Mouse (Mus musculus): ENCODE measurements around the gene St14.

Gene St14

GRCm38 (mm10) chr9:31122464-31123030 lies 9.1 kb downstream of the St14 start:
- no peak for DNase-seq (ENCODE audit: low spot score)

- no peak for DNase-seq (ENCODE audit: low spot score)
Observed at GRCm38 (mm10) chr9:31120533-31120915, 11.1 kb downstream of the St14 start.

GRCm38 (mm10) chr9:31119882-31120532 lies 11.6 kb downstream of the St14 start:
- no peak for DNase-seq (ENCODE audit: low spot score)

DNA sequence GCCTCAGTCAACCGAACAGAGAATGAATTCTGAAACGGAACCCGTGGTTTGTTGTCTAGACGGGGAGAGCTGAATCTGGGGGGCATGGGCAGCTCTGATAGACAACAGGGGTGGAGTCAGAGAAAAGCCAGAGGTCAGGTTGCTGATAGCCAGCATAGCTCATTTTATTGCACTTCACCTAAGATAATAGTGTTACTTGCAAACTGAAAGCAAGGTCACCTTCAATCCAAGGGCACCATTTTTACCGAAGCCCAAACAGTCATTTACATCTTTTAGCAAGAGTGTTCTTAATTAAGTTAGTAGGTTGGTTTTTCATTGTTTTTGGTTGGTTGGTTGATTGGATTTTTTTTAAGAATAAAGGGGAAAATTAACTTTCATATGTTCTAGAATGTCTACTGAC lies 12.2 kb downstream of the St14 start:
- no peak for DNase-seq (ENCODE audit: low spot score)

DNA sequence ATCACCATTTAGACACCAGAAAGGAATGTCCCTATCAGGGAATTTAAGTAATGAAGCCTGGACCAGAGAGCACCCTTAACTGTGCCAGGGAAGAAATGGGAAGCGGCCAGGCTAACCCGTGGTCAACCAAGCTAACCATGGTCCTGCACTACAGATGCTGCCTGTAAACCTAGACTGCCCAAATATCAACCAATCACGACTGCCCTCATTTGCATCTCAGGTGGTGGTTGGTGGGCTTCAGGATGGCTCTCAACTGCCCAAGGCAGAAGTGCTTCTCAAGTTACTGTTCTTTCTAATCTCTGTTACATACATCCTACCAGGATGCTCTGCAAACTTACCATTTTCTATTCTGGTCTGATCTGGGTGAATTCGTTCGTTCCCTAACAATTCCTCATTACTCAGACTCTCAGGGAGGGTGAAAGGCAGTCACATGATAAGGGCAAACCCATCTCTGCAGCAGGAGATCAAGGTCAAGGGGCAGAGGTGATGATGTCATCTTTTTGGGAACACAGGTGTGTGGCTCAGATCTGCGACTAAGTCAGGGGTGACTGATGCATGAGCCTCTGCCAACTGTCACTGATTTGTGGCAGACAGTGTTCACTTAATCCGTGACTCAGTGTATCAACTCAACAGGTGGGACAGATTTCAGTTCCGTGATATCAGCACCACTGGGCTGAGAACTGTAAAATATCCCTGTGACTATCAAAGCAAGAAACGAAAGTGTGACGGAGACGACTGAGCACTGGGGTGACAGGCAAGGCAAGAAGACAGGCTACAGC lies 12.9 kb downstream of the St14 start:
- no peak for DNase-seq (ENCODE audit: low spot score)

DNA sequence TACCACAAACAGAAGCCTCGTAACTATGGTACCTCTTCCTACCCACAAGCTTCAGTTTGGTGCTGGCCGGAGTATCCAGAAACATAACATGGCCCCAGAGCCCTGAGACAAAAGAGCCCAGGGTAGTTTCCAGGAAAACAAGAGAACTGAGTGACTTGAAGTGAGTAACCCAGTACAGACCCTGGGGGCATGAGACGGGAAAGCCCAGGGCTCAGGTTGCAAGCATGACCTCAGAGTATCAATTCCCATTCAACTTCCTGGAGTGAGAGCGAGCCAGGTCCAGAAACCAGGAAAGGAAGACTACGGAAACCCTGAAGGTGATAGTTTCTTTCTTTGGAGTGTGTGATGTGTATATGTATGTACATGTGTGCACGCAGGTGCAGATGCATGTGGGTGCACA lies 14.2 kb downstream of the St14 start:
- DNase-seq (ENCODE audit: low spot score): no peak

DNA sequence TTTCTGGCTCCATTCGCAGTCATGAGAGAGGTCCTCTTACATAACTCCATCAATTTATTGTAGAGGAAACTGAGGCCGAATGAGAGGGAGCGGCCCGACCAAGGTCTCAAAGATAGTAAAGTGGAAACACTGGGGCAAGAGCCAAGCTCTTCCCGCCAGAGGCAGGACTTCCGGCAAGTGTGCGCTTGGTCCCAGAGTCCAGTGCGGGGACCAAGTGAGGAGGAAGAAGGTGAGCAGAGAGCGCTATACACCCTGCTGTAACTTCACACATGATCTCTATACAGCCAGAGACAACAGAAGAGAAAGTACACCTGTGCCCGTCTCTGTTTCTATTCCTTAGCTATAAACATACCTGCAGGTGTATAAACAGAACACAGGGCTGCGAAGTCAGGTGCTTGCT lies 14.6 kb downstream of the St14 start:
- DNase-seq (ENCODE audit: low spot score): no peak

- DNase-seq (ENCODE audit: low spot score): no peak
Observed at GRCm38 (mm10) chr9:31115586-31115985, 16.1 kb downstream of the St14 start.

- no peak for DNase-seq (ENCODE audit: low spot score)
Observed at GRCm38 (mm10) chr9:31108464-31108863, 23.2 kb downstream of the St14 start.

DNA sequence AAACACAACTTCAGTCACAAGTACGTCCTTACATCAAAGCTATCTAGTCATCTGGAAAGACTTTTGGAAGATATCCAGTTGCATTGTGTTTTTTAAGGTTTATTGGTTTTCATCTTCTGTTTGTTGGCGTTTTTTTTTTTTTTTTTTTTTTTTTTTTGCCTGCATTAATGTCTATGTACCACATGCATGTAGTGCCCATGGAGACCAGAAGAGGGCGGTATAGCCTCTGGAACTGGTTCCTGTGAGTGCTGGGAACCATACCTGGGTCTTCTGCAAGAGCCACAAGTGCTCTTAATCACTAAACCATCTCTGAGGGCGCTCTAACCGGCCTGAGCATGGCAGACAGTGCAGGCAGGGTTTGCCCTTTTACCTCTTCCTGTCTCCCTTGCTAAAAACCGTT lies 33.5 kb downstream of the St14 start:
- no peak for DNase-seq (ENCODE audit: low spot score)

GRCm38 (mm10) chr9:31097088-31098082 lies 34.3 kb downstream of the St14 start:
- DNase-seq (ENCODE audit: low spot score): no peak

- DNase-seq (ENCODE audit: low spot score): no peak
Observed at GRCm38 (mm10) chr9:31092833-31093195, 38.8 kb downstream of the St14 start.

- no peak for DNase-seq (ENCODE audit: low spot score)
Observed at GRCm38 (mm10) chr9:31092111-31092832, 39.4 kb downstream of the St14 start.

GRCm38 (mm10) chr9:31091162-31091581 lies 40.5 kb downstream of the St14 start:
- DNase-seq (ENCODE audit: low spot score): no peak

DNA sequence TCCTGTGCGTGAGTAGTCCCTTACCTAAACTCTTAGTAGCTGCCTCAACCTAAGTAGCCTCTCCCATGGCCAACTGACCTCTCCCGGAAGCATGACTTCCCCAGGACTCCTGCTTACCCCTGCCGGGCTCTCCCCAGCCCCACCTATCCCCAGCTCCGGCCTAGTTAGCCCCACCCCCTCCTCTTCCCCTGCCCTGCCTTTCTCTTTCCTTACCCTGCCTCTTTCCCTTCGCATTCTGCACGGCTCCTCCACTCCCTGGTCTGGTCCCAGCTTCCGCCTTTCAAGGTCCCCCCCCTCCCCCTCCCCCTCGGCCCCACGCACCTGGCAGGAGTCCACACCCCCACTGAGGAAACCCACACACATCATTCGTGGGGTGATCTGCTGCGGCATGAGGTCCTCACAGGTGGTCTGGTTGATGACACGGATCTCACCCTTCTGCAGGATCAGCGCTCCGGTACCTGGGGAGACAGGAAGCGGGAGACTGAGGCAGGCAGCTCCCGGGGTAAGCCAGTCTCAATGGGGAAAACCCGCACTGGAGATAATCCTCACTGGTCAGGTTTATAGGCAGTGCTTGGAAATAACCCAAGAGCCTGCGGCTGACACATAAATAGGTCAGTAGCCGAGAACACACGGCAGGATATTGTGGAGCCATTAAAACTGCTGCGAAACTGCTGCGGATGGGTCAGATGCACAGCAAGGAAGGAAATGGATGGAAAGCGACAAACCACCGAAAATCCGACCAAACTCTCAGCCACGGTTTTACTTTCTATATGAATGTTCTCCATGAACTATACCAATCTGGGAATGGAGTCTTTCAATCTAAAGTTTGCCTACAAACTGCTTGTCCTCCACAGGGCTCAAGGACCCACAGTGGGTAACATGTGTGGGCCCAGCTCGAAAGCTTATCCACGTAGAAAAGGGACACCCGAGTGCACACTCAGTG lies 41.3 kb downstream of the St14 start:
- DNase-seq (ENCODE audit: low spot score): no peak

DNA sequence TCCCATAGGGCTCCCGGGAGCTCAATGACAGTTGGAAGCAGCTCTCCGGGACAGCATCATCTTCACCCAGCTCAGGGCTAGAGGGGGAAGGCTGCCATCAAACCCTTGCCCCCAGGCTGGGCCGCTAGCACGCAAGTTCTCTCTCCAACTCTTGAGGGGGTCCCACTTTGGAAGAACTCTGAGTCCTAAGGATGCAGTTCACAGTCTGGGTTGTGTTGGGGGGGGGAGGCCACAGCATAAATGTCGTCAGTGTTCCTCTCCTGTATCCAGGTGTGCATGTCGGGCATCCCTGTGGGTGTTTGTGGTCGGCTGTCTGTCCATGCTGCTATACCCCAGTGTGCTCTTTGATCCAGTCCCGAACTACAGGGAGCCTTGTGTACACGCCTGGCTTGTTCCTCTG lies 42.1 kb downstream of the St14 start:
- no peak for DNase-seq (ENCODE audit: low spot score)

- no peak for DNase-seq (ENCODE audit: low spot score)
Observed at GRCm38 (mm10) chr9:31088883-31089282, 42.8 kb downstream of the St14 start.

DNA sequence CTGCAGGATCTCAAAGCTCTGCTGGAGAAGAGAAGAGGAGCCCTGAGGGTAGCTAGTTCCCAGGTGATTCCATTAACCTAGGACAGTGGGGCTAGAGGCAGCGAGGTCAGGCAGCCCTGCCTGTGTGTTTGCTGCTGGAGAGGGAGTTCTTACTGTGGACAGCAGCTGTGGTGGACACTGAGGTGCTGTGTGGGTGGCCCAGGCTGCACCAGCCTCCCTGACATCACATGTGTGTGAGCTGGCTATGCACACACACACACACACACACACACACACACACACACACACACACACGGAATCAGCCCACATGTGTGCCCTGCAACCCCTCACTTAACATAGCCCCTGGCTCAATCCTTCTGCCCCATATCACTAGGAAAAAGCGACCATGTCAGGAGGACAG lies 43.5 kb downstream of the St14 start:
- no peak for DNase-seq (ENCODE audit: low spot score)

DNA sequence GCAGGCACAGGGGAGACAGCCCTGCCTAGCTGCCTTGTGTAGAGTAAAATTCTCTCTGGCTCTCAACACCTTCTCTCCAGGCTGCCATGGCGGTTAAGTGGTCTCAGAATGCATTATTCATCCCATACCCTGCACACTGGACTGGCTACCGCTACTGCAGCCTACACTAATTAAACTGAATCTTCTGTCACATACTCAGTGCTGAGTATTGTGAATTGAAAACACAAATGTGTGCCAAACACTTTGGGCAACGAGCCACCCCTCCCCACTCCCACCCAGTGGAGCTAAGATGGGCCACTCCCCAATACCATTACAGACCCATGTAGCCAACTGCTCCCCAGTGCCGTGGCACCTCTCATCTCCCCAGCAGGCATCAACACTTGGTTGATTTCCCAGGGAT lies 44.2 kb downstream of the St14 start:
- no peak for DNase-seq (ENCODE audit: low spot score)

GRCm38 (mm10) chr9:31086754-31087145 lies 44.9 kb downstream of the St14 start:
- no peak for DNase-seq (ENCODE audit: low spot score)
